Mouse (Mus musculus): Measurements from ENCODE around the gene Gm28043.

DNA sequence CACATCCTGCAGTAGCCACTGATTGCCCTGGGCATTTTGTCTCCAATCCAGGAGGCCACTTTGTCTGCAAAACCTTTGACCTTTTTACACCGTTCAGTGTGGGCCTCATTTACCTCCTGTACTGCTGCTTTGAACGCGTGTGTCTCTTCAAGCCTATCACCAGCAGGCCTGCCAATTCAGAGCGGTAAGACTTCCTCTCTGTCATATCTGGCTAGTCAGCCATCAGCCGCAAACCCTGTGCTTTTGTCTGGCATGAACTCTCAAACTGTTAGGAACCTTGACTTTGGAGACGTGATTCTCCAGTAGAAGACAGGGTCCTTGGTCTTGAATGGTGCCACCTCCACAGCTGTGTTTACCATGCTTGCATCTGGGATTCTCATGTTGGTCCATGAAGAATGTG lies 75.6 kb downstream of the Gm28043 start:
- TF ChIP-seq POLR2A (IDR thresholded peaks at IDR 0.05; ENCODE audit: insufficient read depth, low read depth, low read length) = no peak
- no peak for TF ChIP-seq CTCF (IDR thresholded peaks at IDR 0.05)
- TF ChIP-seq EP300 (IDR thresholded peaks at IDR 0.05; ENCODE audit: insufficient read depth, low read depth, low read length) = no peak
